Mouse (Mus musculus) hindbrain, embryonic 14.5 days (tissue): ENCODE measurements at regions not wholly inside any gene's neighbourhood (a gene's known extent, or its start where the extent isn't known, plus 50 kb on each side); places are given as distances from the start of the nearest gene placed in this dataset.
"Not testable (repeated sequence)": the region's sequence is repeated elsewhere in the genome, so short reads cannot be mapped to it uniquely, and the experiment has no call there.

ENCODE experiments used
- ATAC-seq: fragments of 200-750 bp; cut with Nextera tagmentation; 2 replicates; pipeline ENCODE4 v1.8.0; 2017; ENCODE audit warnings: moderate number of reproducible peaks, mild to moderate bottlenecking, moderate TSS enrichment, moderate library complexity; ENCODE audit not compliant: low FRiP score
- DNase-seq: peaks from one replicate; pipeline ENCODE4 v3.0.0-alpha.2; 2015; ENCODE audit warnings: low spot score
- H3K27ac ChIP-seq: fragments of 300-500 bp; sonication (generic); 2 replicates; pipeline ENCODE4 v1.5.1; 2014; ENCODE audit warnings: mild to moderate bottlenecking, moderate library complexity
- H3K27me3 ChIP-seq: fragments of 300-500 bp; sonication (generic); 2 replicates; pipeline ENCODE4 v1.6.1; 2014; ENCODE audit warnings: mild to moderate bottlenecking, low read length, mixed read lengths; ENCODE audit not compliant: control insufficient read depth, insufficient read depth
- H3K36me3 ChIP-seq: fragments of 300-500 bp; sonication (generic); replicated peaks from 2 replicates; pipeline ENCODE4 v1.6.1; 2014; ENCODE audit not compliant: control insufficient read depth, insufficient read depth
- H3K4me1 ChIP-seq: fragments of 300-500 bp; sonication (generic); replicated peaks from 2 replicates; pipeline ENCODE4 v1.6.1; 2014; ENCODE audit warnings: antibody characterized with exemption, low read length, mixed read lengths; ENCODE audit not compliant: control insufficient read depth, insufficient read depth
- H3K4me2 ChIP-seq: fragments of 300-500 bp; sonication (generic); replicated peaks from 2 replicates; pipeline ENCODE4 v1.6.1; 2014; ENCODE audit warnings: mild to moderate bottlenecking, moderate library complexity
- H3K4me3 ChIP-seq: fragments of 300-500 bp; sonication (generic); replicated peaks from 2 replicates; pipeline ENCODE4 v1.5.1; 2014; ENCODE audit warnings: mild to moderate bottlenecking, low read length
- H3K9ac ChIP-seq: fragments of 300-500 bp; sonication (generic); 2 replicates; pipeline ENCODE4 v1.6.1; 2014
- H3K9me3 ChIP-seq: fragments of 300-500 bp; sonication (generic); 2 replicates; pipeline ENCODE4 v1.6.1; 2016; ENCODE audit warnings: low read length; ENCODE audit not compliant: control insufficient read depth
- WGBS: fragments of 180-500 bp; shearing (Covaris S2); extraction: QIAGEN DNeasy Blood & Tissue Kit; methylation state at CpG from one replicate; pipeline ENCODE4 v1.1.7; 2014; 5-methylcytosine and 5-hydroxymethylcytosine counted together

DNA sequence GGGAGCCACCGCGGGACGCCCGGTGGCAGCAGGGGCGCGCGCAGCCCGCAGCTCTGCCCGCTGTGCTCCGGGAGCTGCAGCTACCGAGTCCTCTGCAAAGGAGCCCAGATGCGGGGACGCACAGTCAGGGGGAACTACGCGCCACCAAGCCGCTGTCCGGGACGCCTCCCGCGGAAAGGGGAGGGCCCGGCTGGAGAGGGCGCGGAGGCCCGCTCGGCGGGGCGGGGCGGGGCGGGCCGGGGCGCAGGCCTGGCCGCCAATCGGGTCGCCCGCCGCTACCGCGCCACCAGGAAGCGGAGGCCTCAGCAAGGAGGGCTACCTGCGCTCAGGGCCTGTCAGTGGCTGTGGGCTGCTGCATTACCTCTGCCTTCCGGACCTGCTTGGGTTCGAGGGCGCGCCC, 128.1 kb downstream of the 9030624G23Rik start:
- ATAC-seq, H3K4me1 ChIP-seq, H3K4me2 ChIP-seq, H3K9me3 ChIP-seq, H3K36me3 ChIP-seq, H3K9ac ChIP-seq, H3K27me3 ChIP-seq, H3K27ac ChIP-seq, DNase-seq: not testable (repeated sequence)
- whole genome bisulfite sequencing, result no CpG with 5 or more reads among the region's 44 CpGs
- H3K4me3 ChIP-seq, result peak overlapping the region; percentile 27
